Mouse (Mus musculus): ENCODE data around the gene Ap5z1.
A peak's percentile ranks its signal among the peaks of the same experiment; 100 is the strongest.

Gene Ap5z1

GRCm38 (mm10) chr5:142475669-142476068 lies 11.9 kb downstream of the Ap5z1 start:
- no peak for DNase-seq (ENCODE audit: low spot score)

- DNase-seq (ENCODE audit: low spot score), result no peak
Measured at GRCm38 (mm10) chr5:142477346-142477745, 13.6 kb downstream of the Ap5z1 start.

GRCm38 (mm10) chr5:142477866-142478615 lies 14.3 kb downstream of the Ap5z1 start:
- no peak for DNase-seq (ENCODE audit: low spot score)

- DNase-seq (ENCODE audit: low spot score), result peak; percentile 85
Measured at GRCm38 (mm10) chr5:142478829-142479435, 15.2 kb downstream of the Ap5z1 start.

- no peak for DNase-seq (ENCODE audit: low spot score)
Measured at GRCm38 (mm10) chr5:142482512-142482911, 18.8 kb downstream of the Ap5z1 start.

GRCm38 (mm10) chr5:142483581-142483980 lies 19.8 kb downstream of the Ap5z1 start:
- DNase-seq (ENCODE audit: low spot score), result no peak

- DNase-seq (ENCODE audit: low spot score), result no peak
Measured at GRCm38 (mm10) chr5:142486654-142487053, 22.9 kb downstream of the Ap5z1 start.

GRCm38 (mm10) chr5:142489955-142490707 lies 26.4 kb downstream of the Ap5z1 start:
- no peak for DNase-seq (ENCODE audit: low spot score)

GRCm38 (mm10) chr5:142493307-142493706 lies 29.6 kb downstream of the Ap5z1 start:
- DNase-seq (ENCODE audit: low spot score), result no peak

- no peak for DNase-seq (ENCODE audit: low spot score)
Measured at GRCm38 (mm10) chr5:142495321-142496096, 31.8 kb downstream of the Ap5z1 start.

GRCm38 (mm10) chr5:142498964-142499363 lies 35.2 kb downstream of the Ap5z1 start:
- no peak for DNase-seq (ENCODE audit: low spot score)

GRCm38 (mm10) chr5:142500918-142501317 lies 37.2 kb downstream of the Ap5z1 start:
- no peak for DNase-seq (ENCODE audit: low spot score)

GRCm38 (mm10) chr5:142502414-142502813 lies 38.7 kb downstream of the Ap5z1 start:
- DNase-seq (ENCODE audit: low spot score), result peak; percentile 78

- no peak for DNase-seq (ENCODE audit: low spot score)
Measured at GRCm38 (mm10) chr5:142504175-142504574, 40.4 kb downstream of the Ap5z1 start.

- DNase-seq (ENCODE audit: low spot score), result no peak
Measured at GRCm38 (mm10) chr5:142505695-142506423, 42.1 kb downstream of the Ap5z1 start.

GRCm38 (mm10) chr5:142509141-142510060 lies 45.7 kb downstream of the Ap5z1 start:
- no peak for DNase-seq (ENCODE audit: low spot score)

- DNase-seq (ENCODE audit: low spot score), result no peak
Measured at GRCm38 (mm10) chr5:142510061-142510414, 46.3 kb downstream of the Ap5z1 start.

GRCm38 (mm10) chr5:142512112-142512511 lies 48.4 kb downstream of the Ap5z1 start:
- DNase-seq (ENCODE audit: low spot score), result no peak

- no peak for DNase-seq (ENCODE audit: low spot score)
Measured at GRCm38 (mm10) chr5:142518973-142519372, 55.2 kb downstream of the Ap5z1 start.

- DNase-seq (ENCODE audit: low spot score), result no peak
Measured at GRCm38 (mm10) chr5:142520360-142520759, 56.6 kb downstream of the Ap5z1 start.
